Mouse (Mus musculus): Measurements from ENCODE around the gene Slc38a7.
A peak's percentile ranks its signal among the peaks of the same experiment; 100 is the strongest.
"Not testable (repeated sequence)": the region's sequence is repeated elsewhere in the genome, so short reads cannot be mapped to it uniquely, and the experiment has no call there.

The Slc38a7 gene

DNA sequence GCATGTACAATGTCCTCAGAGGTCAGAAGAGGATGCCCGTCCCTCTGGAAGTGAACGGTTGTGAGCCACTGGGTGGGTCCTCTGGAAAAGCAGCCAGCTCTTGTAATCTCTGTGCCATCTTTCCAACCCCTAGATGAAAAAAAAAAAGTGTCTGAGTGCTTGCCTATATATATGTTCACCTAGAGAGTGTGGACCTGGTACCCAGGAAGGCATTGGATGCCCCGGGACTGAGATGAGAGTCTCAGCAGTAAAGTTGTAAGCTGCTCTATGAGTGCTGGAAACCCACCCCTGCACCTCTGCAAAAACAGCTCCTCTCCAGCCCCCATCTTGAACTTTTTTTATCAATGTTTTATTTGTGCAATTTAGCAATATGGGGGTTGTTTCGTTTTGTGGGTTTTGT, 44.7 kb downstream of the Slc38a7 start:
- no peak for DNase-seq (ENCODE audit: inconsistent age in 2 of 2, low spot score in 1 of 2)

GRCm38 (mm10) chr8:95807861-95808260, 45.5 kb downstream of the Slc38a7 start:
- peak; percentile 94 to 97 for DNase-seq (ENCODE audit: inconsistent age in 2 of 2, low spot score in 1 of 2)

GRCm38 (mm10) chr8:95807331-95807843, 46.0 kb downstream of the Slc38a7 start, which contains the start of gene Cnot1:
Gene Cnot1 (minus strand): TSS chr8:95807464.
- peak; percentile 98 to 99 for DNase-seq (ENCODE audit: inconsistent age in 2 of 2, low spot score in 1 of 2)

DNA sequence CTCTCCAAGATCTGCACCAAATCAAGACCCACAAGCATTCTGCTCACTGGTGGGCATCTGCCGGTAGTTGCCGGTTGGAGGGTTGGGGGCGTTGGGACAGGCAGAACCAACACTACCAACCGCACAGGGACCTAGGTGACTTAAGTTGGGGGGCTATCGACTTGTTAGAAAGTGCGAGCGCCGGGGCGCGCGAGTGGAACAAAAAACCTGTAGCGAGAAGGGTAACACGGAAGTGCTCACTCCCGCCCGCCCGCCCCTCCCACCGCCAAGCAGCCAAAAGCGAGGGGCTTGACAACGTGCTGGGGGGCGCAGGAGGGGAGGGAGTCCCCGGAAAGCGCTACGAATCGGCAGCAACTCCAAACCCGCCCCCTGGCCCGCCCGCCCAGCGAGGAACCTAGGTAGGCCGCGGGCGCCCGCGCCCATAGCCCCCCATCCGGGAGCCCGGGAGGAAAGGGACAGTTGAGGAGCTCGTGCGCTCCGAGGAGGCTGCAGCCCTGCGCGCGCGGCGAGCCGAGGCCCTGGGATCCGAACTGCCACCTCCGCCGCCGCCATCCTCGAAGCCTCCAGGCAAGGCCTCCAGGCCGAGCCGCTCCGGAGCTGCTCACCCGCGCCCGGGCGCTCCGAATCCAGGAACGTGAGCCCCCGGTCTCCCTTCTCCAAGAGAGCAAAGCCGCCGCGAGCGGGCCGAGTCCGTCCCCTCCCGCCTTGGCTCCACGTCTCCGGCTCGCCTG, 46.7 kb downstream of the Slc38a7 start:
- DNase-seq (ENCODE audit: inconsistent age in 2 of 2, low spot score in 1 of 2), result peak in 1 of 2 experiments; percentile 73

GRCm38 (mm10) chr8:95805482-95805881, 47.9 kb downstream of the Slc38a7 start:
- no peak for DNase-seq (ENCODE audit: inconsistent age in 2 of 2, low spot score in 1 of 2)

GRCm38 (mm10) chr8:95802231-95802630, 51.1 kb downstream of the Slc38a7 start:
- DNase-seq (ENCODE audit: inconsistent age in 2 of 2, low spot score in 1 of 2), result no peak

DNA sequence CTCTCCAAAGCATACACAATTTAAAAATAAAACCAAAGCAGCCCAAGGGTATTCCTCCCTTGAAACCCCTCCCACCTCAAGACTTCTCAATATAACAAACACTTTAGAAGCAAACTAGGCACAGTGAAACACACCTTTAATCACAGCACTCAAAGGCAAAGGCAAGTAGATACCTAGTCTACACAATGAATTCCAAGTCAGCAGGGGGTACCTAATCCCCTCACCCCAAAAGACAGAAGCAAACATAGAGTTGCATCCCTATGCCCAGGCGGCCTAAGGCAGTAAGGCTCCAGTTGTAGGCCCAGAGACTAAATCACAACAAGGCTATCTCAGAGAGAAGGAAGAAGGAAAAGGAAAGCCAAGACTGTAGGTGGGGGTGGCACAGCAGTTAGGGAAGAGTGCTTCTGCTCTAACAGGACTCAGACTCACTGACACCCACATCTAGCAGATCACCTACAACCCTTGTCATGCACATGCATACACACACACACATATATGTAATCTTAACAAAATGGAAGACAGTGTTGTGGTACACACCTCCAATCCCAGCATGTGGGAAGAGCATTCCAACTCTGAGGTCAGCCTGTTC, 51.8 kb downstream of the Slc38a7 start:
- peak in 1 of 2 experiments; percentile 16 for DNase-seq (ENCODE audit: inconsistent age in 2 of 2, low spot score in 1 of 2)

DNA sequence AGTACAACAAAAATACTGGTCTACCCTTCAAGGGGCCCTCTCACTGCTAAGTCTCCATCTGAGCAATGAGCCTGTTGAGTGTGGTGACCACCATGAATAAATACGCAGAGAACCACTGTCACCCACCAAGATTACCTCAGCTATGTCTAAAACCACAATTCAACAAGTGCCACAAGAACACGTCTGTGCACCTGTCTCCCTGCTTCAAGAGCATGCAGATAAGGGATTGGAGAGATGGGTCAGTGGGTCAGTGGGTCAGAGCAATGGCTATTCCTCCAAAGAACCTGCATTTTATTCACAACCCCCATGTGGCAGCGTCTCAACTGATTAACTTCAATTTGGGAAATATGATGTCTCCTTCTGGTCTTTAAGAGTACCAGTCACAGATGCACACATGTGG, 53.0 kb downstream of the Slc38a7 start:
- peak in 1 of 2 experiments; percentile 21 for DNase-seq (ENCODE audit: inconsistent age in 2 of 2, low spot score in 1 of 2)

GRCm38 (mm10) chr8:95799891-95800290, 53.4 kb downstream of the Slc38a7 start:
- no peak for DNase-seq (ENCODE audit: inconsistent age in 2 of 2, low spot score in 1 of 2)

DNA sequence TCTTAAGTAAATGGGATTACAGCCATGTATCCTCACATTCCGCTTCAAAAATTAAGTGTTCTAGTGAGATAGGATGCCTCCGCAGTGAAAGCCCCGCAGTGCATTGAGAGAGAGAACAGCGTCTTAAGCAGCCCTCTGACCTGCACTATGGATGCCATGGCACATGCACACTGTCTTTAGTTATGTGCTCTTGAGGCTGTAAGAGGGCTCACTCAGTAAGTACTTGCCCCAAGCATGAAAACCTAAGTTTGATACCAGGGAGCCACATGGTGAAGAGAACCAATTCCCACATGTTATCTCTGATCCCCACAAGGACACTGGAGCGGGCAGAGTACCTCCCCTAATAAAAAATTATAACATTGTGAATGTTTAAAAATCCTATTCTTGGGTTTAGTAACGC, 54.2 kb downstream of the Slc38a7 start:
- DNase-seq (ENCODE audit: inconsistent age in 2 of 2, low spot score in 1 of 2), result peak in 1 of 2 experiments; percentile 28

DNA sequence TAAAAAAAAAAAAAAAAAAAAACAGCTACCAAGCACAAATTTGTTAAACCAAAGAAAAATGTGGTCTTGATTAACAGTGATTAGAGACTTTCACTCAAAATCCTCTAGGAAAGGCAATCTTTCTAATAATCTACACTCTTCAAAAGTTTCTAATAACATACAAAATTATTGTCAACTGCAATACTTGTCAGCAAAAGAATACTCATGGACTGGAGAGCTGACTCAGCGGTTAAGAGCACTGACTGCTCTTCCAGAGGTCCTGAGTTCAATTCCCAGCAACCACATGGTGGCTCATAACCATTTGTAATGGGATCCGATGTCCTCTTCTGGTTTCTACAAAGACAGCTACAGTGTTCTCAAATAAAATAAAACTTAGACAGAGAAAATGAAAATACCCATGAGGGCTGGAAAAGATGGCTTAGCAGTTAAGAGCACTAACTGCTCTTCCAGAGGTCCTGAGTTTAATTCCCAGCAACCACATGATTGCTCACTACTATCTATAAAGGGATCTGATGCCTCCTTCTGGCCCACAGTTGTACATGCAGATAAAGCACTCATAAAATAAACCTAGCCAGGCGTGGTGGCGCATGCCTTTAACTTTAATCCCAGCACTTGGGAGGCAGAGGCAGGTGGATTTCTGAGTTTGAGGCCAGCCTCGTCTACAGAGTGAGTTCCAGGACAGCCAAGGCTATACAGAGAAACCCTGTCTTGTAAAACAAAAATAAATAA, 57.8 kb downstream of the Slc38a7 start:
- not testable (repeated sequence) for DNase-seq (ENCODE audit: inconsistent age in 2 of 2, low spot score in 1 of 2)

All from adrenal gland, adult (tissue).